Mouse (Mus musculus) brown adipose tissue, adult 24 weeks (tissue): ENCODE measurements at regions not wholly inside any gene's neighbourhood (a gene's known extent, or its start where the extent isn't known, plus 50 kb on each side); places are given as distances from the start of the nearest gene placed in this dataset.
A peak's percentile ranks its signal among the peaks of the same experiment; 100 is the strongest.

Experiments used
- H3K27ac ChIP-seq: fragments of 200-500 bp; replicated peaks from 2 replicates; pipeline ENCODE4 v1.5.1; 2012; ENCODE audit warnings: low read depth, mild to moderate bottlenecking, low read length
- H3K4me1 ChIP-seq: fragments of 200-500 bp; 2 replicates; pipeline ENCODE4 v1.6.1; 2012; ENCODE audit warnings: low read length, mixed read lengths; ENCODE audit not compliant: control insufficient read depth, insufficient read depth, insufficient read length
- H3K4me3 ChIP-seq: fragments of 200-500 bp; 2 replicates; pipeline ENCODE4 v1.5.1; 2012; ENCODE audit warnings: low read depth, mild to moderate bottlenecking, low read length, moderate library complexity; ENCODE audit not compliant: insufficient read depth

GRCm38 (mm10) chr8:113916649-113917048 is 68.1 kb upstream of the Adamts18 start:
- H3K27ac ChIP-seq: no peak overlapping the region

GRCm38 (mm10) chr8:113917197-113917596 is 68.7 kb upstream of the Adamts18 start:
- no peak overlapping the region for H3K27ac ChIP-seq
- H3K4me3 ChIP-seq: no peak overlapping the region
- no peaks in the 10 kb centered on the region for H3K4me1 ChIP-seq

More at GRCm38 (mm10) chr8:113916649-113917048, 68.1 kb upstream of the Adamts18 start:
- H3K4me1 ChIP-seq: no peaks in the 10 kb centered on the region
- H3K4me3 ChIP-seq: no peak overlapping the region

GRCm38 (mm10) chr8:113920306-113920705 is 71.8 kb upstream of the Adamts18 start:
- Histone ChIP-seq H3K27ac (no peak overlapping the region), H3K4me1 (no peaks in the 10 kb centered on the region), H3K4me3 (no peak overlapping the region)

DNA sequence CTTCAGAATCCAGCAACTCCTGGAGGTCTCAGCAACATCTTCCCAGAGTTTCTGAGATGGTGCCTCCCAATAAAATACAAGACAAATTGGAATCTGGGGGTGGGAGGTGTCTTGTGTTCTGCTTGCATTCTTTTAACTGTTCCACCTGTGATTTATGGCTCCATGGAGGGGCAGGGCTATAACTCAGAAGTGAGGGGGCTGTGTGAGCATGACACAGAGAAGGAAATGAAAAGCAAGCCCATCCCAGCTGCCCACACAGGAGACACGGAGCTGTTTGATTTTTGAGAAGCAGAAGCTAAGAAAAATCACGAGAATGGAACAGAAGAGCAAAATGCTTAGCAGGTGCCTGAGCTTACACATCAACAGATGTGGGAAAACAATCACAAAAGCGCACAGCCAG is 74.8 kb upstream of the Adamts18 start:
- H3K27ac ChIP-seq: no peak overlapping the region
- H3K4me1 ChIP-seq: no peaks in the 10 kb centered on the region
- no peak overlapping the region for H3K4me3 ChIP-seq

DNA sequence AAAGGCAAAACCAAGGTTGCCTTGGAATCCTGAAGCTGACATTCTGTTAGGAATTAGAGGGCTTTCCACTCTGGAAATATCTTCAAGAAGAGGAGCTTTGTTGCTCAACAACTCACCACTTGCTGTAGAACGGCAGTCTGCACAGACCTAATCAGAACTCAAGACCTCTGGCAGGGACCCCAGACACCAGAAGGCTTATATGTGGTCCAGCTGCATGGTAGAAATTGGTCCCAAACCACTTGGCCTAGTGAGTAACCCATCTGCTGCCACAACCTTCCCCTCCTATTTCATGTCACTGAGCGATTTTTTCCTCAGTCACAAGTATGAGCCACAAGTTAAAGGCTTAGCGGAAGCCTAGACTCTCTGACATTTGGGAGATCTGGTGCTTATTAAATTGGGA is 105.2 kb upstream of the Adamts18 start:
- H3K4me3 ChIP-seq: no peak overlapping the region
- no peaks in the 10 kb centered on the region for H3K4me1 ChIP-seq
- no peak overlapping the region for H3K27ac ChIP-seq

- H3K4me3 ChIP-seq: no peak overlapping the region
- H3K27ac ChIP-seq: no peak overlapping the region
- H3K4me1 ChIP-seq: no peaks in the 10 kb centered on the region
Observed at GRCm38 (mm10) chr8:113956439-113957043, 108.0 kb upstream of the Adamts18 start.

GRCm38 (mm10) chr8:113957821-113958220 is 109.3 kb upstream of the Adamts18 start:
- Histone ChIP-seq H3K4me3 (no peak overlapping the region), H3K4me1 (no peaks in the 10 kb centered on the region), H3K27ac (no peak overlapping the region)

DNA sequence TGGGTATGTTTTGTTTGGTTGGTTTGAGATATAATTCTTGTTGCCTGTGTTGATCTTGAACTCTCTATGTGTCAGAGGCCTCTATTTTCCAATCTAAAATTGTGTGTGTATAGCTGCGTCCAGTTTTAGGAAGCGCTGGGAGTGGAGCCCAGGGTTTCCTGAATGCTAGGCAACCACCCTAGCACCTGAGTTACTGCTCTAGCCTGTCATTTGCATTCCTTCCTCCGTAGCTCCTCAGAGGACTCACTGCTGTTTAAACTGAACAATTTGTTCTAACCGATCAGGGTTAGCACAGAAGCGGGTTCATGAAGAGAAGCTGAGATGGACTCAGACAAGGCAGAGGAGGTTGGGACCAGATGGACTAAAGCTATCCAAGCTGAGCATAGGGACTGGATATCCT is 127.3 kb upstream of the Adamts18 start:
- Histone ChIP-seq H3K27ac (no peak overlapping the region), H3K4me3 (no peak overlapping the region), H3K4me1 (no peaks in the 10 kb centered on the region; the same call in 1 of the 2 replicates)

GRCm38 (mm10) chr8:113976626-113977025 is 128.1 kb upstream of the Adamts18 start:
- no peak overlapping the region for H3K4me3 ChIP-seq
- no peak overlapping the region for H3K27ac ChIP-seq
- H3K4me1 ChIP-seq: no peaks in the 10 kb centered on the region; the same call in 1 of the 2 replicates

DNA sequence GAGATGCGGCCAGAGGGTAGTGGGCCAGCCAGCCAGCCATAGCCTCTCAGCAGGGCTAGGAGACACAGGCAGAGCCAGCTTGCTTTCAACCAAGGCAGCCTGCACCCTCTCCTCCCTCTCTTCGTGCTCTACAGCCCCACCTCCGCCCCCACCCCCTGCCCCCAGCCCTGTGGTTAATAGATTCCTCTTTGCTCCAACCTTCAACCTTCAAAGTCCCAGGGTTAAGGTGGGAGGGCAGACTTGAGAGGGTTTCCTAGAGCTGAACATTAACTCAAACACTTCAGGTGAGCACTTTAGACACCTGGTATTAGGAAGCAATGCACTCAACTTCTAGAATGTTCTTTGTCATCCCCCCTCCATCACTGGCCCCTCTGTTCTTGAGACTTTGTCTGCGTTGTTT is 128.5 kb upstream of the Adamts18 start:
- H3K4me3 ChIP-seq: no peak overlapping the region
- H3K4me1 ChIP-seq: no peaks in the 10 kb centered on the region; the same call in 1 of the 2 replicates
- no peak overlapping the region for H3K27ac ChIP-seq

GRCm38 (mm10) chr8:113978946-113979345 is 130.4 kb upstream of the Adamts18 start:
- H3K27ac ChIP-seq: no peak overlapping the region
- no peak overlapping the region for H3K4me3 ChIP-seq
- H3K4me1 ChIP-seq: peaks cover 5% of the 10 kb centered on the region

- Histone ChIP-seq H3K4me1 (peaks cover 5% of the 10 kb centered on the region), H3K27ac (no peak overlapping the region), H3K4me3 (no peak overlapping the region)
Observed at GRCm38 (mm10) chr8:113979837-113980236, 131.3 kb upstream of the Adamts18 start.

GRCm38 (mm10) chr8:113981339-113981738 is 132.8 kb upstream of the Adamts18 start:
- Histone ChIP-seq H3K27ac (no peak overlapping the region), H3K4me1 (peaks cover 5% of the 10 kb centered on the region), H3K4me3 (no peak overlapping the region)

- Histone ChIP-seq H3K4me3 (peak overlapping the region; percentile 28), H3K4me1 (peaks cover 5% of the 10 kb centered on the region), H3K27ac (peak overlapping the region; percentile 77)
Observed at GRCm38 (mm10) chr8:113984845-113985244, 136.3 kb upstream of the Adamts18 start.

DNA sequence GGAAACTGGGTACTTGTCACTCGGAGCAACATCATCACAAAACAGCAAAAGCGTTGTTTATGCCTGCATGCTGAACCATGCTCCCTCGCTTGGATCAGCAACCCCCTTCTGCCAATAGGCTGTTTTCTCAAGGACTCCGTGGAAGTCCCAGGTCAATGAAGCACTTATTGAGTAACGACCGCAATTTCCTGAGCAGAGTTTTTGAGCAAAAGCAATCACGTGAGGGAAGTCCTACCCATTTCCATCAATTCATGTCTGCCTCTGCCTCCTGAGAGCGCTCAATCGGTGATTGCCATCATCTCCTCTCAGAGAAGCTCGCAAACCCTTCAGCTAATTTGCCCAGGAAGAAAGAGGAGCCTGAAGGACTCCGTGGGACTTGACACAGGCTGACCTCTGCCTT is 136.9 kb upstream of the Adamts18 start:
- Histone ChIP-seq H3K4me3 (peak overlapping the region; percentile 28), H3K4me1 (peaks cover 5% of the 10 kb centered on the region), H3K27ac (peak overlapping the region; percentile 91)

DNA sequence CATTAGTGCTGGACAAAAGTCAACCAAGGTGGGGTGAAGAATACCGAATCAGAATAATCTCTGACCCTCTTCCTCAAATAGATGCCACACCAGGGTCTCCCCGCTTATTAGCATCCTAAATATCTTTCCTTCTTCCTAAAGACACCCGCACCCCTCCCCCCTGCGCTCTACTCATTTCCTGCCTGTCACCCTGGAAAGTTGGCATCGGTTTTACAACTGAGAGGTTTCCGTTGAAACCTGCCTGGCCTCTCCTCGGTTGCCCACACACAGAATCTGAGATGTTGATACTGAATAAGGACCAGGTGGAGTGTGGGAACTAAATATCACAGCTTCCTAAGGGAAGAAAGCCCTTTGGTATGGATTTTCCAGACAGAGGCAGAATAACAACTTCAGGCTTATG is 137.4 kb upstream of the Adamts18 start:
- Histone ChIP-seq H3K4me1 (peaks cover 5% of the 10 kb centered on the region), H3K27ac (peak overlapping the region; percentile 91), H3K4me3 (0 out of 2 replicates have a peak overlapping the region, but pooled peaks have one; percentile 8)
